Mouse (Mus musculus) gastrocnemius, postnatal 4 days (tissue): ENCODE results near the gene D430041D05Rik. TPM values are rescaled to one million over a fixed set of nuclear protein-coding genes. Genes with fewer than 3 reads are reported as not detected.
"Not testable (repeated sequence)": the region's sequence is repeated elsewhere in the genome, so short reads cannot be mapped to it uniquely, and the experiment has no call there.

Source experiments
- DNase-seq, 2 experiments: peaks; one replicate each; pipeline ENCODE4 v3.0.0; 2021 to 2022; ENCODE audit warnings: low spot score in 2 of 2, mixed read lengths in 2 of 2
- total RNA-seq, 2 experiments: library from RNA; stranded (reverse); gene quantifications; 2 replicates each; pipeline ENCODE4 v1.2.3; 2021

The D430041D05Rik gene
- total RNA-seq, 2 experiments from 2014 or later, result 2.5 to 2.8 TPM

GRCm38 (mm10) chr2:104122505-104123378, 288.1 kb downstream of the D430041D05Rik start, which contains the start of gene A930018P22Rik:
Gene A930018P22Rik, plus strand, starts transcription at chr2:104122769.
- DNase-seq, result peak; percentile 82 to 91

- no peak for DNase-seq
These were observed 288.9 kb downstream of the D430041D05Rik start for GRCm38 (mm10) chr2:104121681-104122504.

- no peak for DNase-seq
These were observed 290.5 kb downstream of the D430041D05Rik start for GRCm38 (mm10) chr2:104120312-104120711.

GRCm38 (mm10) chr2:104119097-104119496, 291.7 kb downstream of the D430041D05Rik start:
- DNase-seq, result no peak

GRCm38 (mm10) chr2:104117173-104117572, 293.6 kb downstream of the D430041D05Rik start:
- DNase-seq, result not testable (repeated sequence)

- no peak for DNase-seq
These were observed 295.9 kb downstream of the D430041D05Rik start for GRCm38 (mm10) chr2:104114898-104115297.

- DNase-seq, result not testable (repeated sequence)
These were observed 297.2 kb downstream of the D430041D05Rik start for GRCm38 (mm10) chr2:104113563-104113962.

GRCm38 (mm10) chr2:104111170-104111797, 299.5 kb downstream of the D430041D05Rik start:
- DNase-seq, result not testable (repeated sequence)

GRCm38 (mm10) chr2:104110031-104110430, 300.8 kb downstream of the D430041D05Rik start:
- peak in 1 of 2 experiments; percentile 2 for DNase-seq

GRCm38 (mm10) chr2:104109528-104109927, 301.3 kb downstream of the D430041D05Rik start:
- DNase-seq, result peak in 1 of 2 experiments; percentile 3

- DNase-seq, result not testable (repeated sequence)
These were observed 301.8 kb downstream of the D430041D05Rik start for GRCm38 (mm10) chr2:104109021-104109420.

GRCm38 (mm10) chr2:104104800-104105199, 306.0 kb downstream of the D430041D05Rik start:
- DNase-seq, result no peak

GRCm38 (mm10) chr2:104099946-104100345, 310.9 kb downstream of the D430041D05Rik start:
- no peak for DNase-seq

- no peak for DNase-seq
These were observed 311.6 kb downstream of the D430041D05Rik start for GRCm38 (mm10) chr2:104099231-104099585.

GRCm38 (mm10) chr2:104098529-104099230, 312.1 kb downstream of the D430041D05Rik start:
- no peak for DNase-seq

GRCm38 (mm10) chr2:104097396-104097795, 313.4 kb downstream of the D430041D05Rik start:
- DNase-seq, result not testable (repeated sequence)

- DNase-seq, result not testable (repeated sequence)
These were observed 314.0 kb downstream of the D430041D05Rik start for GRCm38 (mm10) chr2:104096796-104097195.

GRCm38 (mm10) chr2:104096256-104096655, 314.6 kb downstream of the D430041D05Rik start:
- DNase-seq, result no peak

GRCm38 (mm10) chr2:104095741-104096213, 315.0 kb downstream of the D430041D05Rik start, which contains the start of gene Cd59a:
Gene Cd59a, plus strand, starts transcription at chr2:104095801.
- DNase-seq, result peak; percentile 35 to 70

- no peak for DNase-seq
These were observed 317.5 kb downstream of the D430041D05Rik start for GRCm38 (mm10) chr2:104093305-104093704.
